Mouse (Mus musculus) heart, embryonic 10.5 days (tissue): ENCODE results near the gene Slc3a2. TPM values are rescaled to one million over a fixed set of nuclear protein-coding genes. Genes with fewer than 3 reads are reported as not detected.
"Not testable (repeated sequence)": the region's sequence is repeated elsewhere in the genome, so short reads cannot be mapped to it uniquely, and the experiment has no call there.

Experiments used
- DNase-seq: peaks from one replicate; pipeline ENCODE4 v3.0.0-alpha.2; 2017; ENCODE audit warnings: low spot score
- H3K27ac ChIP-seq: fragments of 300-500 bp; sonication (generic); 2 replicates; pipeline ENCODE4 v1.5.1; 2016; ENCODE audit warnings: mild to moderate bottlenecking
- H3K27me3 ChIP-seq: fragments of 300-500 bp; sonication (generic); 2 replicates; pipeline ENCODE4 v1.6.1; 2016; ENCODE audit warnings: mild to moderate bottlenecking; ENCODE audit not compliant: poor library complexity, insufficient read depth, severe bottlenecking
- H3K36me3 ChIP-seq: fragments of 300-500 bp; sonication (generic); 2 replicates; pipeline ENCODE4 v1.6.1; 2016; ENCODE audit warnings: mild to moderate bottlenecking, moderate library complexity
- H3K4me1 ChIP-seq: fragments of 300-500 bp; sonication (generic); 2 replicates; pipeline ENCODE4 v1.6.1; 2016; ENCODE audit warnings: mild to moderate bottlenecking
- H3K4me3 ChIP-seq: fragments of 300-500 bp; sonication (generic); 2 replicates; pipeline ENCODE4 v1.5.1; 2016; ENCODE audit warnings: mild to moderate bottlenecking, moderate library complexity
- H3K9me3 ChIP-seq: fragments of 300-500 bp; sonication (generic); 2 replicates; pipeline ENCODE4 v1.6.1; 2016; ENCODE audit warnings: mild to moderate bottlenecking, moderate library complexity
- WGBS: fragments of 180-500 bp; shearing (Covaris S2); methylation state at CpG from one replicate; pipeline ENCODE4 v1.1.7; 2016; 5-methylcytosine and 5-hydroxymethylcytosine counted together
- polyA plus RNA-seq: library from polyadenylated mRNA; unstranded; fragments of >200 nt; fragmentation: Nextera tagmentation; extraction: Ambion mirVana; gene quantifications from 2 replicates; pipeline ENCODE4 v1.2.1, GENCODE M21; 2016

Gene Slc3a2
- polyA plus RNA-seq, 1 experiment from 2014 or later, result 104 TPM

GRCm38 (mm10) chr19:8724392-8724791, 1.2 kb upstream of the Slc3a2 start:
- WGBS, result 7% methylated on average over 2 of the region's 2 CpGs
- Histone ChIP-seq H3K9me3 (no peaks in the 10 kb centered on the region), H3K27ac (peak overlapping the region; percentile 93)

DNA sequence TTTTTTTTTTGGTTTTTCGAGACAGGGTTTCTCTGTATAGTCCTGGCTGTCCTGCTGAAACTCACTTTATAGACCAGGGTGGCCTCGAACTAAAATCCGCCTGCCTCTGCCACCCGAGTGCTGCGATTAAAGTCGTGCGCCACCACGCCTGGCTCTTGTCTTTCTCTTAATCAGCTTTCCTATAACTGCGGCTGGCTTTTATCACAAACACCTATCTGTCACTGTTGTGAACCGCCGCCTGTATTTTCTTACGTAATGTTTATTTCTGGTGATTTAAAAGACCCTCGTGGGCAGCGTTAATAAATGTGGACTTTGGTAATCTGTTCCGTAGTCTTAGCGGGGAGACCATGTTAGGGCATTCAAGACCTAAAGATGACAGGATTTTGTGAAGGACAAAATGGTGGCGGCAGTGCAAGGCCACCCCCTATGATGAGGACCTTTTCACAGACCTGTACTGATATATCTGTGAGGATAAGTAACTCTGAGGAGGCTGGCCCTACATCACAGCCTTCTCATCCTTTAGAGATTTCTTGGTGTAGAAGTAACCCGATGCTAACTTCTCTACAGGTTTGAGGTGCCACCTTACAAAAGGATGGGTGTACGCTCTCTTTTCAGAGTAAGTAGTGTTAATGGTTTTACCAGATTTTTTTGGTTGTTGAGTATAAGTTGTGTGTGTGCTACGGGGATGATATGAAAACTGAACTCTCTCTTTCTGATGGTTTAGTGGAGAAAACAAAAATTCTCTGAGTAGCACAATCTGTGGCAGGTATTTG, 591 bp upstream of the Slc3a2 start:
- no peaks in the 10 kb centered on the region for H3K27me3 ChIP-seq
- H3K4me3 ChIP-seq, result peak overlapping the region; percentile 69
- H3K36me3 ChIP-seq, result peaks cover 31% of the 10 kb centered on the region
- H3K4me1 ChIP-seq, result peaks cover 11% of the 10 kb centered on the region
- under 1% methylated on average over 20 of the region's 20 CpGs for WGBS
- H3K27ac ChIP-seq, result peak overlapping the region; percentile 93
- DNase-seq, result no peak
- no peaks in the 10 kb centered on the region for H3K9me3 ChIP-seq

More at GRCm38 (mm10) chr19:8724392-8724791, 1.2 kb upstream of the Slc3a2 start:
- DNase-seq, result no peak
- Histone ChIP-seq H3K27me3 (no peaks in the 10 kb centered on the region), H3K4me3 (peak overlapping the region; percentile 69), H3K4me1 (peaks cover 11% of the 10 kb centered on the region), H3K36me3 (peaks cover 31% of the 10 kb centered on the region)

GRCm38 (mm10) chr19:8722559-8722906, 636 bp downstream of the Slc3a2 start:
- 2% methylated on average over 5 of the region's 5 CpGs for WGBS
- Histone ChIP-seq H3K27me3 (no peaks in the 10 kb centered on the region), H3K4me3 (peak overlapping the region; percentile 69), H3K36me3 (peaks cover 31% of the 10 kb centered on the region), H3K9me3 (no peaks in the 10 kb centered on the region), H3K4me1 (peaks cover 11% of the 10 kb centered on the region), H3K27ac (peak overlapping the region; percentile 93)
- DNase-seq, result no peak

GRCm38 (mm10) chr19:8722021-8722420, 1.1 kb downstream of the Slc3a2 start:
- WGBS, result 55% methylated on average over 4 of the region's 4 CpGs
- peak overlapping the region; percentile 69 for H3K4me3 ChIP-seq
- H3K36me3 ChIP-seq, result peaks cover 31% of the 10 kb centered on the region
- DNase-seq, result no peak
- H3K27me3 ChIP-seq, result no peaks in the 10 kb centered on the region
- H3K4me1 ChIP-seq, result peaks cover 11% of the 10 kb centered on the region
- H3K9me3 ChIP-seq, result no peaks in the 10 kb centered on the region
- H3K27ac ChIP-seq, result peak overlapping the region; percentile 93

- no peaks in the 10 kb centered on the region for H3K27me3 ChIP-seq
- peaks cover 11% of the 10 kb centered on the region for H3K4me1 ChIP-seq
- DNase-seq, result no peak
- WGBS, result 70% methylated on average over 1 of the region's 1 CpGs
- no peak overlapping the region for H3K27ac ChIP-seq
- no peaks in the 10 kb centered on the region for H3K9me3 ChIP-seq
- H3K36me3 ChIP-seq, result peaks cover 26% of the 10 kb centered on the region
- H3K4me3 ChIP-seq, result no peak overlapping the region
Observed at GRCm38 (mm10) chr19:8721378-8721777, 1.8 kb downstream of the Slc3a2 start.

- not testable (repeated sequence) for H3K4me3 ChIP-seq, DNase-seq, H3K36me3 ChIP-seq, H3K27me3 ChIP-seq, H3K27ac ChIP-seq, H3K9me3 ChIP-seq, H3K4me1 ChIP-seq
Observed at GRCm38 (mm10) chr19:8719037-8719436, 4.1 kb downstream of the Slc3a2 start.

- H3K27ac ChIP-seq, result no peak overlapping the region
- no peaks in the 10 kb centered on the region for H3K27me3 ChIP-seq
- no peak for DNase-seq
- 68% methylated on average over 3 of the region's 3 CpGs for WGBS
- H3K4me3 ChIP-seq, result no peak overlapping the region
- no peaks in the 10 kb centered on the region for H3K36me3 ChIP-seq
- peaks cover 10% of the 10 kb centered on the region for H3K4me1 ChIP-seq
- no peaks in the 10 kb centered on the region for H3K9me3 ChIP-seq
Observed at GRCm38 (mm10) chr19:8718357-8718756, 4.8 kb downstream of the Slc3a2 start.

- Histone ChIP-seq H3K4me1 (peaks cover 13% of the 10 kb centered on the region), H3K9me3 (no peaks in the 10 kb centered on the region), H3K36me3 (peaks cover 4% of the 10 kb centered on the region; the same call in 1 of the 2 replicates), H3K27me3 (no peaks in the 10 kb centered on the region), H3K27ac (no peak overlapping the region), H3K4me3 (no peak overlapping the region)
- no peak for DNase-seq
- 70% methylated on average over 8 of the region's 10 CpGs for WGBS
Observed at GRCm38 (mm10) chr19:8716767-8717475, 6.2 kb downstream of the Slc3a2 start.

- Histone ChIP-seq H3K27ac (peak overlapping the region; percentile 59; the same call in 1 of the 2 replicates), H3K27me3 (no peaks in the 10 kb centered on the region)
- WGBS, result 68% methylated on average over 10 of the region's 10 CpGs
Observed at GRCm38 (mm10) chr19:8715868-8716766, 7.1 kb downstream of the Slc3a2 start.

GRCm38 (mm10) chr19:8714653-8715481, 8.3 kb downstream of the Slc3a2 start:
- Histone ChIP-seq H3K27ac (peak overlapping the region; percentile 97), H3K4me1 (peaks cover 18% of the 10 kb centered on the region), H3K27me3 (no peaks in the 10 kb centered on the region), H3K36me3 (peaks cover 24% of the 10 kb centered on the region), H3K4me3 (no peak overlapping the region), H3K9me3 (no peaks in the 10 kb centered on the region)
- 72% methylated on average over 10 of the region's 10 CpGs for WGBS
- DNase-seq, result no peak

More at GRCm38 (mm10) chr19:8715868-8716766, 7.1 kb downstream of the Slc3a2 start:
- DNase-seq, result no peak
- Histone ChIP-seq H3K4me1 (peaks cover 18% of the 10 kb centered on the region), H3K9me3 (no peaks in the 10 kb centered on the region), H3K36me3 (peaks cover 12% of the 10 kb centered on the region), H3K4me3 (no peak overlapping the region)

DNA sequence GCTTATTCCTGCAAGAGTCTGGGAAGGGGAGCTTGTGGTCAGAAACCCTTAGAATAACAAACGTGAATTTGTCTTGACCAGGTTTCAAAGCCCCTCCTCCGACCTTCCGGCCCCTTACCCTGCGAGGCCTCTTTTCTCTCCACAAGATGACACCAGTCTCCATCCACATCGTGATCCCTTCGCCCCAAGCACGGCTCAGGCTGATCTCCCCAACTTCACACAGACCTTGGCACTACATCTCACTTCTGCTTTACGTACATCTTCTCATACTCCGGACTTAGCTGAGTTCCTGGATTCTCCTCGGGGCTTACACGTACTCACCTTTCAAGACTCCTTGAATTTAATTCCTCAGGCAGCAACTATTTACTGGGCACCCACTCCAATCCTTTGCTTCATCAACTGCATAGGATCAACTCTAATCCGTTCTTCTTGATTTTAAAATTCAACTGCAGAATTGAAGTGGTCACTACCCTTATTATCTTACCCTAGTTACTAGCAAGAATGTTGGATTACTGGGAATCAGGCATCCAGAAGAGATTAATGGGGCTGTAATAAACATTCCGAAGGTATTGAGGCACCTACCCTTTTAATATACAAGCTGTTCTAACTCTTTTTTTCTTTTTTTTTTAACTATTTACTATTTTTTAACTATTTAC, 9.0 kb downstream of the Slc3a2 start:
- Histone ChIP-seq H3K4me3 (peak overlapping the region; percentile 88), H3K36me3 (peaks cover 32% of the 10 kb centered on the region), H3K27ac (peak overlapping the region; percentile 97), H3K9me3 (no peaks in the 10 kb centered on the region), H3K27me3 (no peaks in the 10 kb centered on the region), H3K4me1 (peaks cover 18% of the 10 kb centered on the region)
- DNase-seq, result no peak
- WGBS, result 7% methylated on average over 13 of the region's 13 CpGs
